Comparison of ENCODE assay signal across 24 mouse cellular contexts in genomic region chr9:106183996-106184395, GRCm38 (mm10). TPM values are rescaled to one million over a fixed set of nuclear protein-coding genes. Genes with fewer than 3 reads are reported as not detected.
DNase-seq lines count a peak whose midpoint lies in the region; ATAC-seq lines count a peak whose summit lies in the region.
"Had no signal": no experiment of that assay in that cellular context is flagged by ENCODE, and none has a peak within 500 bp of the region (broad histone marks: within the 10 kb centered on the region; RNA-seq: fewer than 3 reads in every experiment).

No protein-coding gene starts in this region.

- WGBS in kidney, embryonic 15.5 days = 88% methylated on average over 5 of the region's 5 CpGs

- no peak overlapping the region for H3K4me3 ChIP-seq in kidney, embryonic 15.5 days (replicated peaks)
- H3K4me3 ChIP-seq: embryonic facial prominence, embryonic 10.5 days; embryonic facial prominence, embryonic 12.5 days; forebrain, embryonic 13.5 days; forebrain, embryonic 15.5 days had no signal

- H3K27me3 ChIP-seq in kidney, embryonic 15.5 days = no peaks in the 10 kb centered on the region
- H3K27me3 ChIP-seq: CH12.LX; embryonic facial prominence, embryonic 12.5 days; forebrain, embryonic 13.5 days; forebrain, embryonic 15.5 days; Patski had no signal

- no peaks in the 10 kb centered on the region for H3K4me1 ChIP-seq in kidney, embryonic 15.5 days
- H3K4me1 ChIP-seq: embryonic facial prominence, embryonic 10.5 days; embryonic facial prominence, embryonic 12.5 days; forebrain, embryonic 13.5 days; forebrain, embryonic 15.5 days had no signal

- H3K27ac ChIP-seq in kidney, embryonic 15.5 days = 0 out of 2 replicates have a peak overlapping the region, but pooled peaks have one; percentile 13
- H3K27ac ChIP-seq: embryonic facial prominence, embryonic 10.5 days; embryonic facial prominence, embryonic 12.5 days; forebrain, embryonic 13.5 days; forebrain, embryonic 15.5 days had no signal

- peak; percentile 78 for DNase-seq in heart, adult 11 months
- DNase-seq in heart, postnatal 10 days = no peak
- DNase-seq in kidney, adult 8-10 months = peak; percentile 41 to 46
- DNase-seq in kidney, adult 18-20 months = no peak
- no peak for DNase-seq in kidney, postnatal 36 days
- DNase-seq: adrenal gland, adult 8-10 months; adrenal gland, postnatal 36 days; B cell, adult 2 months; cerebellum, adult 11-12 months; cerebellum, adult 2 months; cerebellum, adult 9-10 months; cerebellum, postnatal 10 days; cerebellum, postnatal 25 days had no signal

- H3K4me2 ChIP-seq in kidney, embryonic 15.5 days = no peak overlapping the region
- H3K4me2 ChIP-seq: embryonic facial prominence, embryonic 12.5 days; forebrain, embryonic 13.5 days; forebrain, embryonic 15.5 days had no signal

- H3K9me3 ChIP-seq in kidney, embryonic 15.5 days (replicated peaks) = no peaks in the 10 kb centered on the region
- H3K9me3 ChIP-seq: embryonic facial prominence, embryonic 10.5 days; embryonic facial prominence, embryonic 12.5 days; forebrain, embryonic 13.5 days; forebrain, embryonic 15.5 days; G1E had no signal

- H3K9ac ChIP-seq in kidney, embryonic 15.5 days = no peak overlapping the region
- H3K9ac ChIP-seq: embryonic facial prominence, embryonic 12.5 days; forebrain, embryonic 13.5 days; forebrain, embryonic 15.5 days had no signal

- intact Hi-C loops in heart, postnatal 10 days (cut with DNase I) = loop anchor here (1.0 kb wide), 1 partner anchor 43 kb away; no protein-coding TSS in a partner anchor

- no peak for ATAC-seq in kidney, embryonic 15.5 days (replicated peaks; ENCODE audit: low FRiP score)
- ATAC-seq: activated CD4-positive, CD25-positive, alpha-beta regulatory T cell, adult 4 months; CD4-positive, CD25-positive, alpha-beta regulatory T cell, adult 4 months; forebrain, embryonic 13.5 days; forebrain, embryonic 15.5 days; Patski had no signal

- H3K36me3 ChIP-seq in kidney, embryonic 15.5 days = peaks cover 100% of the 10 kb centered on the region

RNA-seq across cellular contexts. Expression of gene Wdr82, which starts 13.3 kb away (rescaled TPM):
- 10 to 100 TPM; 72.2 to 81.4 TPM for total RNA-seq in heart, postnatal 10 days (2021)
- 21.9 and 28.3 TPM in 2 replicates for polyA plus RNA-seq in kidney, embryonic 15.5 days (2015; fragmentation: Nextera tagmentation; extraction: Ambion mirVana)

RNA-seq across cellular contexts. Expression of gene Ppm1m, which starts 15.6 kb away (rescaled TPM):
- 10 to 100 TPM; 15.4 to 19.5 TPM for total RNA-seq in heart, postnatal 10 days (2021)
- 49.0 and 55.1 TPM in 2 replicates for polyA plus RNA-seq in kidney, embryonic 15.5 days (2015; fragmentation: Nextera tagmentation; extraction: Ambion mirVana)

RNA-seq across cellular contexts. Expression of gene Twf2, which starts 18.9 kb away (rescaled TPM):
- 100 to 1,000 TPM; 112 to 132 TPM for total RNA-seq in heart, postnatal 10 days (2021)
- polyA plus RNA-seq in kidney, embryonic 15.5 days (2015; fragmentation: Nextera tagmentation; extraction: Ambion mirVana) = 67.0 and 73.4 TPM in 2 replicates

RNA-seq across cellular contexts. Expression of gene Glyctk, which starts 26.1 kb away (rescaled TPM):
- 1 to 10 TPM; 1.7 to 1.8 TPM for total RNA-seq in heart, postnatal 10 days (2021)
- polyA plus RNA-seq in kidney, embryonic 15.5 days (2015; fragmentation: Nextera tagmentation; extraction: Ambion mirVana) = 7.9 and 9.4 TPM in 2 replicates

RNA-seq across cellular contexts. Expression of gene Tlr9, which starts 38.4 kb away (rescaled TPM):
- total RNA-seq in heart, postnatal 10 days (2021) = under 1 TPM; 0.72 to 0.79 TPM
- 0.09 TPM in 1 of 2 replicates, not detected in the other for polyA plus RNA-seq in kidney, embryonic 15.5 days (2015; fragmentation: Nextera tagmentation; extraction: Ambion mirVana)
- polyA plus RNA-seq: CD4-positive, CD25-positive, alpha-beta regulatory T cell, adult 4 months; embryonic facial prominence, embryonic 10.5 days; embryonic facial prominence, embryonic 12.5 days; forebrain, embryonic 11.5 days; forebrain, embryonic 13.5 days; forebrain, embryonic 15.5 days; G1E had no signal

Comparison
In these comparisons a context has a peak if more than half of its experiments do, and no peak if none do; other contexts are left out.
1. DNase-seq: peak in heart, adult 11 months (single experiment) and kidney, adult 8-10 months (2 of 2); none in heart, postnatal 10 days (0 of 2), kidney, adult 18-20 months (single experiment) and kidney, postnatal 36 days (0 of 2).